Mouse (Mus musculus): ENCODE data around the gene Defb20. TPM values are rescaled to one million over a fixed set of nuclear protein-coding genes. Genes with fewer than 3 reads are reported as not detected.
"Not testable (repeated sequence)": the region's sequence is repeated elsewhere in the genome, so short reads cannot be mapped to it uniquely, and the experiment has no call there.

The Defb20 gene
- not detected in 2 replicates for polyA plus RNA-seq (2014; fragmentation: Nextera tagmentation; extraction: Ambion mirVana)

DNA sequence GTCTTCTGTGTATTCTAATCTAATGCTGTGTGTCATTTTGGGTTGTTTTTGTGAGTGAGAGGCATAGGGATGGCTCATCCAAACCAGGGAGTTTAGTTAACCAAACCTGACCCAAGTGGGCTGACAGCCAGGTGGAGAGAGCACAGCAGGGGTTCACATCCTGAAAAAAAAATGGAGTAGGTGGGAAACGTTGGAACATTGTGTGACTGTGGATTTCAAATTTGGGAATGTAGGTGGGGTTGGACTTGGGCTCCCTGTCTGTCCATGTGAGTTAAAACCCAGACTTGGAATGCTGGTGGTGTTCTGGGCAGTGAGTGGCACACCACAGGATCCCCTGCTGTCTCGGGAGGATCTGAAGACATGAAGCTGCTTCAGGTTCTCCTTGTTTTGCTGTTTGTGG lies at the start of gene Defb20:
Gene Defb20, plus strand, starts transcription at position 301 of the 400 bp plus-strand sequence.
- Histone ChIP-seq H3K36me3 (ENCODE audit: control insufficient read depth, insufficient read depth, low read length) (no peaks in the 10 kb centered on the region), H3K4me2 (replicated peaks; ENCODE audit: low read depth, low read length) (no peak within 1 kb of the TSS), H3K9me3 (ENCODE audit: control insufficient read depth, low read depth, low read length) (no peaks in the 10 kb centered on the region), H3K9ac (replicated peaks; ENCODE audit: low read depth, low read length) (no peak within 1 kb of the TSS), H3K27me3 (ENCODE audit: control insufficient read depth, insufficient read depth, low read length) (no peaks in the 10 kb centered on the region), H3K4me3 (ENCODE audit: low read depth, low read length) (no peak within 1 kb of the TSS), H3K27ac (ENCODE audit: low read length) (no peak within 1 kb of the TSS), H3K4me1 (ENCODE audit: control insufficient read depth, insufficient read depth, low read length) (no peaks in the 10 kb centered on the region)
- ATAC-seq (ENCODE audit: insufficient number of reproducible peaks, insufficient read depth, low FRiP score, low read depth), result no peak
- 66% methylated on average over 2 of the region's 2 CpGs for WGBS

GRCm38 (mm10) chr2:152427493-152427892 lies 49.4 kb upstream of the Defb20 start:
- H3K9me3 ChIP-seq (ENCODE audit: control insufficient read depth, low read depth, low read length), result no peaks in the 10 kb centered on the region
- 5% methylated on average over 12 of the region's 12 CpGs for WGBS
- peaks cover 6% of the 10 kb centered on the region; the same call in 1 of the 2 replicates for H3K4me1 ChIP-seq (ENCODE audit: control insufficient read depth, insufficient read depth, low read length)
- H3K4me2 ChIP-seq (replicated peaks; ENCODE audit: low read depth, low read length), result peak overlapping the region; percentile 31
- no peaks in the 10 kb centered on the region for H3K36me3 ChIP-seq (ENCODE audit: control insufficient read depth, insufficient read depth, low read length)
- H3K9ac ChIP-seq (replicated peaks; ENCODE audit: low read depth, low read length), result no peak overlapping the region
- 0 out of 2 replicates have a peak overlapping the region, but pooled peaks have one; percentile 5 for H3K4me3 ChIP-seq (ENCODE audit: low read depth, low read length)
- no peak overlapping the region for H3K27ac ChIP-seq (ENCODE audit: low read length)
- no peak for ATAC-seq (ENCODE audit: insufficient number of reproducible peaks, insufficient read depth, low FRiP score, low read depth)
- no peaks in the 10 kb centered on the region for H3K27me3 ChIP-seq (ENCODE audit: control insufficient read depth, insufficient read depth, low read length)

DNA sequence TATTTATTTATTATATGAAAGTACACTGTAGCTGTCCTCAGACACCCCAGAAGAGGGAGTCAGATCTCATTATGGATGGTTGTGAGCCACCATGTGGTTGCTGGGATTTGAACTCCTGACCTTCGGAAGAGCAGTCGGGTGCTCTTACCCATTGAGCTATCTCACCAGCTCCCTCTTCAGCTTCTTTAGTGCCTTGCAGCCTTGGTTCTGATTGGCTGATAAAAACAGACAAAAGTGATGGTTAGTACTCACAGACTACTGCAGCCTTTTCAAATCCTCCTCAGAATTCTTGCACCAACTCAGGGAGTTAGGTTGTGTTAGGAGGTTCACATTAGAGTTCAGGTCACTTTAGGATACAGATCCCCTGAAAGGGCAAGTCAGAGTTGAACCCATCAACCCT lies 48.4 kb upstream of the Defb20 start:
- H3K27me3 ChIP-seq (ENCODE audit: control insufficient read depth, insufficient read depth, low read length); H3K27ac ChIP-seq (ENCODE audit: low read length); H3K9me3 ChIP-seq (ENCODE audit: control insufficient read depth, low read depth, low read length); H3K4me2 ChIP-seq (replicated peaks; ENCODE audit: low read depth, low read length); H3K36me3 ChIP-seq (ENCODE audit: control insufficient read depth, insufficient read depth, low read length); H3K4me1 ChIP-seq (ENCODE audit: control insufficient read depth, insufficient read depth, low read length); ATAC-seq (ENCODE audit: insufficient number of reproducible peaks, insufficient read depth, low FRiP score, low read depth); H3K4me3 ChIP-seq (ENCODE audit: low read depth, low read length); H3K9ac ChIP-seq (replicated peaks; ENCODE audit: low read depth, low read length): not testable (repeated sequence)
- WGBS, result 81% methylated on average over 2 of the region's 2 CpGs

DNA sequence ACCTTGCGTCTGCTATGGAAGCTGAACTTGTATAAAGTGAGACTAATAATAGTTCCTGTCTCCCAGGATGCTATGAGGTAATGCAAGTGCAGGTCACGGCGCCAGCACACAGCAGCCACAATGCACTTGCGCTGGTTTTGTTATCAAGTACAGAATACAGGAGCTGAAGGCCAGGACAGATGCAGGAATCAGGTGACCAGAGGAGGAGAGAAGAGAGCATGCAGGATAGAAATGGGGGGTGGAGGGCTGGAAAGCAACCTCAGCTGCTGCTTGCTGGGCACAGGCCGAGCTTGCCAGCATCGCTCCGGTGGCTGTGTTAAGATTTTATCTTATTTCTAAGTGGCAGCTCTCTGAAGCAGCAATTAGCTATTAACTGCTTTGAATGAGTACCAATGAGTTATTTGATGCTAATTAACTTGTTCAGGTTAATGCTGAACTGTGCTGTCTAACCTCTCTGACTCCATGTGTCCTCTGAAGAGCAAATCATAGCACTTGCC lies 40.4 kb upstream of the Defb20 start:
- 0 out of 2 replicates have a peak, but pooled peaks cover 5% of the 10 kb centered on the region for H3K4me1 ChIP-seq (ENCODE audit: control insufficient read depth, insufficient read depth, low read length)
- H3K4me3 ChIP-seq (ENCODE audit: low read depth, low read length), result no peak overlapping the region
- no peak overlapping the region for H3K4me2 ChIP-seq (replicated peaks; ENCODE audit: low read depth, low read length)
- no peaks in the 10 kb centered on the region for H3K36me3 ChIP-seq (ENCODE audit: control insufficient read depth, insufficient read depth, low read length)
- no peaks in the 10 kb centered on the region for H3K9me3 ChIP-seq (ENCODE audit: control insufficient read depth, low read depth, low read length)
- no peak overlapping the region for H3K9ac ChIP-seq (replicated peaks; ENCODE audit: low read depth, low read length)
- no peaks in the 10 kb centered on the region for H3K27me3 ChIP-seq (ENCODE audit: control insufficient read depth, insufficient read depth, low read length)
- 78% methylated on average over 7 of the region's 7 CpGs for WGBS
- ATAC-seq (ENCODE audit: insufficient number of reproducible peaks, insufficient read depth, low FRiP score, low read depth), result no peak
- H3K27ac ChIP-seq (ENCODE audit: low read length), result no peak overlapping the region

DNA sequence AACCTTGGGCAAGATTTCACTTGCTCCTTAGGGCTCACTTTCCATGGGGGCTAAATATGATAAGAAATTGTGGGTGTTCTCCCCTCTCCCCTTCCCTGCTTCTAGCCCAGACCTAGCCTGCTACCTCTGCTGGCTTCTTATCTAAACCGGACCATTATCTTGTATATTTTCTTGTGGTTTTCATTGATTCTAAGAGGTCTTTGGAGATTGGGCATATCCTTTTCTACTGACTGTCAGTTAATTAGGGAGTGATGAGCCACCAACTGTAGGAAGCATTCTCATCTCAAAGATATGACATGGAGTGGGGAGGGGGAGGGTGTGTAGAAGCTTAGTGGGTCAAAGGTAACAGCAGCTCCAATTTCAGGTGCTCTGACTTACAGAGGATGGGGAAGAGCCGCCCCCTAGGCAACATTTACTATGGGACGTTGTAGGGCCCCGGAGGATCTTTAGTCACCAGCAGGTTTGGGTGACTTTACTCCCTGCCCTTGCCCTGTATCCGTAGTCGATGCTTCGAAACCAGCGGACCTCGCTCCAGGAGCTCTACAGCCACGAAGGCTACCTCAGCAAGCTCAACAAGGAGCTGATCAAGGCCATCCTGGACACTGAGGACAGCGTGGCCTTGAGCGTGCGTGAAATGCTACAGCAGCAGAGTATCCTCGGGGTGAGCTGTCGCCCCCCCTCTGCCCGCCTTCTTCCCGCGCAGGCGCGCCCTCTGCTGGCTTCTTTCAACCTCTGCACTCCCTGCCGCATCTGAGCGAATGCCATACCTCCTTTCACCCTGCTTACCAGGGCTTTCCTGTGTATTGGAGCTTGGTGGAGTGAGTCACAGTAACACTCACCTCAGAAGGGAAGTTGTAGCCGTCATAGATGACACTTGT lies 39.6 kb upstream of the Defb20 start:
- Histone ChIP-seq H3K27ac (ENCODE audit: low read length) (no peak overlapping the region), H3K9ac (replicated peaks; ENCODE audit: low read depth, low read length) (peak overlapping the region; percentile 42), H3K27me3 (ENCODE audit: control insufficient read depth, insufficient read depth, low read length) (no peaks in the 10 kb centered on the region), H3K9me3 (ENCODE audit: control insufficient read depth, low read depth, low read length) (no peaks in the 10 kb centered on the region), H3K4me3 (ENCODE audit: low read depth, low read length) (peak overlapping the region; percentile 28), H3K36me3 (ENCODE audit: control insufficient read depth, insufficient read depth, low read length) (no peaks in the 10 kb centered on the region), H3K4me2 (replicated peaks; ENCODE audit: low read depth, low read length) (peak overlapping the region; percentile 73), H3K4me1 (ENCODE audit: control insufficient read depth, insufficient read depth, low read length) (0 out of 2 replicates have a peak, but pooled peaks cover 5% of the 10 kb centered on the region)
- 4% methylated on average over 23 of the region's 23 CpGs for WGBS
- peak; percentile 85 for ATAC-seq (ENCODE audit: insufficient number of reproducible peaks, insufficient read depth, low FRiP score, low read depth)

DNA sequence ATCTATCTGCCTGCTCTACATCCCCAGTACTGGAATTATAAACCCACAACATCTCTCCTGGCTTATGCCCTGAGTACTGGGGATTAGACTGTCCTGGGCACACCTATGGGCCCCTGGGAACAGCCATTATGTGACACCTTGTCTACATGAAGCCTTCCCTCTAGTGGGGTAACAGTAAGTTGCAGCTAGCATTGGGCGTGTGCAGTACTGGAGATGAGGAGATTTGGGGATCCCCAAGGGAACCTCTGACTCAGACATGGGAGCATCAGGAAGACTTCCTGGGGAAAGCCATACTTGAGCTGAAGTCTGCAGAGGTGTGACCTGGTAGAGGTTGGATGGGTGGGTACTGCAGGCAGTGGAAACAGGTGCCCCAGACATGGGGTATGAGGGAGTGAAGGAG lies 37.9 kb upstream of the Defb20 start:
- Histone ChIP-seq H3K27ac (ENCODE audit: low read length) (no peak overlapping the region), H3K4me3 (ENCODE audit: low read depth, low read length) (no peak overlapping the region), H3K4me1 (ENCODE audit: control insufficient read depth, insufficient read depth, low read length) (0 out of 2 replicates have a peak, but pooled peaks cover 5% of the 10 kb centered on the region), H3K36me3 (ENCODE audit: control insufficient read depth, insufficient read depth, low read length) (no peaks in the 10 kb centered on the region), H3K9me3 (ENCODE audit: control insufficient read depth, low read depth, low read length) (no peaks in the 10 kb centered on the region), H3K4me2 (replicated peaks; ENCODE audit: low read depth, low read length) (no peak overlapping the region), H3K9ac (replicated peaks; ENCODE audit: low read depth, low read length) (no peak overlapping the region), H3K27me3 (ENCODE audit: control insufficient read depth, insufficient read depth, low read length) (no peaks in the 10 kb centered on the region)
- no peak for ATAC-seq (ENCODE audit: insufficient number of reproducible peaks, insufficient read depth, low FRiP score, low read depth)
- WGBS, result 68% methylated on average over 1 of the region's 1 CpGs

- Histone ChIP-seq H3K27ac (ENCODE audit: low read length) (no peak overlapping the region), H3K27me3 (ENCODE audit: control insufficient read depth, insufficient read depth, low read length) (no peaks in the 10 kb centered on the region), H3K4me3 (ENCODE audit: low read depth, low read length) (no peak overlapping the region), H3K9me3 (ENCODE audit: control insufficient read depth, low read depth, low read length) (no peaks in the 10 kb centered on the region), H3K9ac (replicated peaks; ENCODE audit: low read depth, low read length) (no peak overlapping the region), H3K4me1 (ENCODE audit: control insufficient read depth, insufficient read depth, low read length) (0 out of 2 replicates have a peak, but pooled peaks cover 5% of the 10 kb centered on the region), H3K36me3 (ENCODE audit: control insufficient read depth, insufficient read depth, low read length) (no peaks in the 10 kb centered on the region), H3K4me2 (replicated peaks; ENCODE audit: low read depth, low read length) (no peak overlapping the region)
- WGBS, result 68% methylated on average over 2 of the region's 2 CpGs
- ATAC-seq (ENCODE audit: insufficient number of reproducible peaks, insufficient read depth, low FRiP score, low read depth), result no peak
These were observed 37.0 kb upstream of the Defb20 start for GRCm38 (mm10) chr2:152439833-152440232.

- Histone ChIP-seq H3K27me3 (ENCODE audit: control insufficient read depth, insufficient read depth, low read length) (no peaks in the 10 kb centered on the region), H3K4me1 (ENCODE audit: control insufficient read depth, insufficient read depth, low read length) (0 out of 2 replicates have a peak, but pooled peaks cover under 1% of the 10 kb centered on the region), H3K4me3 (ENCODE audit: low read depth, low read length) (no peak overlapping the region), H3K9me3 (ENCODE audit: control insufficient read depth, low read depth, low read length) (no peaks in the 10 kb centered on the region), H3K27ac (ENCODE audit: low read length) (no peak overlapping the region), H3K9ac (replicated peaks; ENCODE audit: low read depth, low read length) (no peak overlapping the region), H3K4me2 (replicated peaks; ENCODE audit: low read depth, low read length) (no peak overlapping the region), H3K36me3 (ENCODE audit: control insufficient read depth, insufficient read depth, low read length) (no peaks in the 10 kb centered on the region)
- WGBS, result 86% methylated on average over 4 of the region's 4 CpGs
- ATAC-seq (ENCODE audit: insufficient number of reproducible peaks, insufficient read depth, low FRiP score, low read depth), result no peak
These were observed 34.5 kb upstream of the Defb20 start for GRCm38 (mm10) chr2:152442322-152442721.
